Mouse (Mus musculus) monocyte, adult 5-6 weeks (primary cell): ENCODE measurements around the gene Tmprss13. TPM values are rescaled to one million over a fixed set of nuclear protein-coding genes. Genes with fewer than 3 reads are reported as not detected.

Experiments used
- ATAC-seq: fragments of 153-309, 156-312 bp; replicated peaks from 2 replicates; pipeline ENCODE4 v1.8.0; 2017; ENCODE audit warnings: mild to moderate bottlenecking; ENCODE audit not compliant: low TSS enrichment, insufficient number of reproducible peaks, severe bottlenecking, poor library complexity, low FRiP score
- total RNA-seq: library from RNA; stranded (forward); fragments of 200-1000, 200-491, 200-594 nt; gene quantifications from 3 replicates; pipeline ENCODE4 v1.2.3, GENCODE M21; 2017

Gene Tmprss13
- 0.68 to 2.6 TPM in 2 of 3 replicates, not detected in the other for total RNA-seq

DNA sequence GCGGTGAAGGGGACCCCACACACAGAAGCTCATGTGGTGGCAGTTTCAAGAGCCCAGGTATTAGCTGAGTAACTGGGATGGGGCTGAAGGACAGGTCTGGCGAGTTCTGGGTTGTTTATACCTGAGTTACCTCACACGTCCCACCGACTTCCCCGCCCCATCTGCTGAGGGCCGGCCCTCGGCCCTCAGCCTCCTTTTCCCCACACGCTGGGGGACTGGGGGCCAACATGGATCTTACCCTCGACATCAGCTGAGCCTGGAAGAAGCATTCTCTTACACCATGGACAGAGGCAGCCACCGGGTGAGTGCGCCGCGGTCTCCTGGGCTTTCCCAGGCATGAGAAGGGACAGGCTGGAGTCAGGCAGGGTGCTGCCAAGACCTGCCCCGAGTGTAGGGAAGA, at the start of gene Tmprss13:
Gene Tmprss13, plus strand, starts transcription at position 246 of the 400 bp plus-strand sequence.
- no peak for ATAC-seq

DNA sequence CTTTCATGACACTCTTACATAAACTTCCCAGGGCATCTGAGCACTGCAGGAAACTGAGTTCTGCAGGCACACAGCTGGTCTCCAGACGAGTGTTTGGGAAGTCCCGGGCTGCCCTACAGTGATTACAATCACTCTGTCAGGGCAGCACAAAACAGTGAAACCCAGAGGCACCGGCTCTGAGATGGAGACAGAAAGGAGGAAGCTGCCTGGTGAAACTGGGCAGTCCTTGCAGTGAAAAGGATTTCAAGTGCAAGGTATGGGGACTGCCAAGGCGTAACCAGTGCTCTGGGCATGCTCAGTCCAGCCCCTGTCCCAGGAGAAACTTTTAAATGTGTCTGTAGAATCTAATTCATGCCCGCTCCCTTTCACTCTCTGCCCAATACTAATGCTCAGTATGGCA, 46.7 kb upstream of the Tmprss13 start:
- ATAC-seq, result peak; percentile 32

DNA sequence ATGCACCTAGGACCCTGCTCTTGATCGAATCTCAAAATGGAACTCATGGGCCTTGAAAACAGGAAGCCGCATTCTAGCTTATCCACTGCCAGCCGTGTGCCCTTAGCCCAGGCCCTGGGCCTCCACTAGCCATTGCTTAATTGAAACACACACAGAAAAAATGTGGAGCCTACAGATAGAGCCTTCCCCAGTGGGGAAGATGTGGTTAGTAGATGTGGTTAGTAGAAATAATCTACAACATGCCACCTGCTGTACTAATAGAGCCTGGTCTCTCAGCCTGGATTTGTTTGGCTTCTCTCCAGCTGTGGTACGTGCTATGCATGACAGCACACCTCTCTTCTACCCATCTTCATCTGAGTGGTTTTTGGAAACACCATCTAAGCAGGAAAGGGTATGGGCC, 44.7 kb upstream of the Tmprss13 start:
- ATAC-seq, result peak; percentile 51

DNA sequence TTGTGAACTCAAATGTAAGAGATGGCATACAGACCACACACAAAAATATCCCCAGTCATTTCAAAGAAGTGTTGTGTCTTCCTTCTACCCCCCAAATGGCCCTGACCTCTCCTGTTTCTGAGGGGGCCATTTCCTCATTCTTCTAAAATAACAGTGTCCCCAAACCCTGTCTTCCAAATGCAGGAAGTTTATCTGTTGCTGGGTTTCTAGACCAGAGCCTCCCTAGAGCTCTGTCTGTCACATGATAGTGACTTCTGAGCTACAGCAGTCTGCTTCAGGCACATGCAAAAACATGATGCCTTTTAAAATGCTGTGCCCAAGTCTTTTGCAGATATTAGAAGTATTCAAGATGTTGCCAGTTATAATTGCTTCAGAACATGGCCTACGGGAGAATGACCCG, 44.3 kb upstream of the Tmprss13 start:
- peak; percentile 20 for ATAC-seq

DNA sequence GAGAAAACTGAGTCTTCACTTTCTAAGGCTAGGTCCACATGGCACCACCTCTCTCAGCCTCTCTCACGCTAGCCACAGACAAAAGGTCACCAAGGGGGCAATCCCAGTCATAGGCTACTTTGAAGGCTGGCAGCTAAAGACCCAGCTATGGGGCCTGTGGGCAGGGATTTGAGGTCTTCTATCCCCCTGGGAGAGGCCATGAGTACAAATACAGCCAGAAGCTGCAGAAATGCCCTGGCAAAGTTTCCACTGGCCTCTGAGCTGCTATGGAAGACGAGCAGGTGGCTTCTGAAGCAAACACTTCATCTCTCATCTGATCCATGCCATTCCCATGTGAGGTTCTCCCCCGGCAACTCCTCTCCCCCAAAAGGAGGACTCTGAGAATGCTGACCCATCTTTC, 38.8 kb upstream of the Tmprss13 start:
- ATAC-seq, result no peak

DNA sequence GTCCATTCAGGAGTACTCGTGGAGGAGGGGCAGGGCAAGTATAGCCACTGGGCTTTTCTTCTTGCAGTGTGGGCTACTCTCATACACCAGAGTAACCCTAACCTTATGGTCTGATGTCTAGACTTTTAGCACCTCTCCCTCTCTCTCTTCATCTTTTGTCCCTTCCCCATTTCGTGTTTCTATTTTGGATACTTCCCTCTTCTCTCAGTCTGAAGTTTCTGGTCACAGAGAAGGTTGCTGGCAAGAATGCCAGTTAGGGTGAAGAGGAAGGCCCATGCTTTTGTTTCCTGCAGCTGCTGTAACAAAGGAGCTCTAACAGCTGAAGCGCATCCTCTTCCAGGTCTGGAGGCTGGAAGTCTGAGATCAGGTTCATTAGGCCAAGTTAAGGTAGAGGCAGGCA, 38.0 kb upstream of the Tmprss13 start:
- peak; percentile 72 for ATAC-seq

DNA sequence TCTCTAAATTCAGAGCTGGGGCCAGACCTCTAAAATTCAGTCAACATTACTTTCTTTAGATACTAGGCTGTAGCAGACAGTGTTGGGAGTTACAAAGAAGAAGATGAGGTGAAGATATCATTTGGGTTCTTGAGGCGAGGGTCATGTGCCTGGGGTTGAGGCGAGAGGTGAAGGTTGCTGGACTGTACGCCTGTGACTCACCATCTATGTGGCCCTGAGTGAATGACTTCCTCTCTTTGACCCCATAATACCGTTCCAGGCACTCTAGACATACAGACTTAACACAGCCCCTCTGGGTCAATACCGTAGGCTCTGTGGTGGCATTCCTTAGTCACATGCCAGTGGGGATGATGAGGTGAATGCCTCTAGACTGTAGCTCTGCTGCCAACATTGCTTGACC, 36.4 kb upstream of the Tmprss13 start:
- ATAC-seq, result peak; percentile 55

DNA sequence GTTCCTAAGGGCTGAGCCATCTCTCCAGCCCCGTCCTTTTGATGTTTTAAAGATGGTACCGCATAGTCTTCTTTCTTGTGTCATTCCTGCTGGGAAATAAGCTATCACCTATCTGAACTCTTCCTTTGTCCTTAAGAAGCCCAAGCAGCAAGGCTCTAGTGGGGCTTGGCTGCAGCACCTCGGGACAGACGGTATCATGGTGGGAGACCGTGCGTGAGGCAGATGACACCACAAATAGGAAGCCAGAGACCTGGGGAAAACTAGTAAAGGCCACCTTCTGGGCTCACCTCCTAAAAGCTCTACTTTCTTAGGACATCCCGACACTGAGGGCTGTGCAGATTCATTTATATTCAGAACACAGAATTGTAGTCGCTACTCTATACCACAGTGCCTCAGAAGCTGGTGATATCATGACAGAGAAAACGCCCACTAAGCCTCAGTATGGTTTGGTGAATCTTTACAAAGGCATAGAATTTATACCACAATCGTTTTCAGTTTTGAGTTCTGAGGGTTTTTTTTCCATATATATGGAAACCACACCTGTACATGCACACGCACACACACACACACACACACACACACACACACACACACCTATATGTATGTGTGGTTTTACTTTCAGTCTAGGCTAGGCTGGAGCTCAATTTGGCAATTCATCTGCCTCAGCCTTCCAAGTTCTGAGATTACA, 27.3 kb upstream of the Tmprss13 start:
- no peak for ATAC-seq

DNA sequence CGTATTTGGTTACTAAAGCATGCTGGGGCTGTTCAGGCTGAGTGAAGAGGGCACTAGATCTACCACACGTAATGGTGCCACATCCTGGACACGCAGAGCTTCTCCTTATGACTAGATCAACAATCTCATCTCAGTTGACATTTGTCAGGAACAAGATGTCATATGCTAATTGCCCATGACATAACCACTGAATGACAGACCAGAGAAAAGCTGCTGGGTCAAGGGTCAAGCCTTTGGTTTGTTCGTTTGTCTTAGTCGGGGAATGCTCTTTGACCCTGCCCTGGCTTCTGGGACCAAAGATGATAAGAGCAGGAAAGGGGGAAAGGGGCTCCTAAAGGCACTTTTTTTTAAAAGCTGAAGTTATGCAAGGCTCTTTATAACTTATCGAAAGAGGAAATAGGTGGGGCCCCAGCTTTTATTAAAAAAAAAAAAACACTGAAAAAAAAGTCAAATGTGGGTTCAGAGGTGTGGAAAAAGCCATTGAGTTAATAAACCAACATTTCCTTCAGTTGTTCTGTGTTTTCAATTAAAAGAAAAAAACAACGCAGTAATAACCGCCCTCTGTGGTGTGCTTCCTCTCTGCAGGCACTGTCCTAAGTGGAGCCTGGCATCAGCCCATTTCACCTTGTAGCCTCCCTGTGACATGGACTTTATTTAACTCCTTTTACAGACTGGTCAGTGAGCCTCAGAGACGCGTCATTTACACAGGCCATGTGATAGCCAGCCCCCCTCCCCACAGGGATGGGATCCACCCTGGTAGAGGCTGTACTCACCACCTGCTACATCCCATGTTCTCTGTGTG, 24.5 kb upstream of the Tmprss13 start:
- ATAC-seq, result peak; percentile 73

DNA sequence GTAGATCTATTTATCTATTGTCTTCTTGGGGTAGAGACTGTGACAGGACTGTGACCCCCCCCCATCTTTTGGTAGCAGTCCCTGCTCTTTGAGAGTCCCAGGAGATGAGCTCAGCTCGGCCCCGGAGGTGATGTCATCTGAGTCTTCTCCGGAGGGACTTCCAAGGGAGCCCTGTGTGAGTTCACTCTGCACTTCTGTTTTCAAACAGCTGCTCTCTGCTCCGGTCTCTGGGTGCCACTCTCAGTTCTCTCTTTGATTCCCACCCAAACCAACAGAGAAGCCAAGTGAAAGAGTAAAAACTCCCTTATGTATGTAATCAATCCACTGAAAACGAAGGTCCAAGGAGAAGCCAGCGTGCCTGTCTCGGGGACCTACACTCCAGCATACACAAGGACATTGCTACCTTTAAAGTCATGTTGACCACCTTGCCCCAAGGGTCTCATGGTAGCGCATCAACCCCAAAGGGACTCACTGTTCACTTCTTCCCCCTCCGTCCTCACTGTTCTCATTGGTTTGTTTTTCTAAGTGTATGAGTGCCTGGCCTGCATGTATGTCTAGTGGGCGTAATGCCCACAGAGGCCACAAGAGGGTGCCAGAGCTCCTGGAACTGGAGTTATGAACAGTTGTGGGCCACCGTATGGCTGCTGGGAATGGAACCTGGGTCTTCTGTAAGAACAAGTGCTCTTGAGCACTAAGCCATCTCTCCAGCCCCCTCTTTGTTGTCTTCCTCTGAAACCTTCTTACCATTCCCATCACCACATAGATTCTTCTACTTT, 19.5 kb upstream of the Tmprss13 start:
- ATAC-seq, result peak; percentile 38

DNA sequence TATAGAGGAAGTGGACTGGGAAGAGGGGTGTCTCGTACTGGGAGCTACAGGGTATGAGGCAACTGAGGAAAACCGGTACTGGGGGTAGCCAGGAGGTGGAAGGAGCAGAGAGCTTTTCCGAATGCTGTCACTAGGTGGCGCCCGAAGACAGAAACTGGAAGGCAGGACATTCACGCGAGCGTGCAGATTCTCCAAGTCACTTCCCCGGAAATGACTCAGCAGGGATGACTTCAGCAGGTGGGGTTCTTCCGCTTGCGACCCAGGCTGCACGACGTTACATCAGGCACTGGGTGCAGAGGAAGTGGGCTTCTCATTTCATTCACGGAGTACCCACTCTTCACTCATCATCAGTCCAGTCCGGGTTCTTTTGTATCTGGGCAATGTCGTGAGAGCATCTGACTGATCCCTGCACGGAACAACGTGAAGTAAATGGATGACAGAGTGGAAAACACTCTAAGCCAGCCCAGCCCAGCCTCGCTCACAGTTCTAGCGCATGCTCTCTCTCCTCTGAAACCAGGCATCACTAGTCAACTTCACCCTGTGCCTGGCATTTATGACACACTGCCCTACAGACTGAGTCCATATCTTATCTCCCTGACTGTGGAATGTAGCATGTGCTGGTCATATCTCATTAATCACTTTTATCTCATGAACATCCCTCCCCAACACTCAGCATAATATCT, 18.3 kb upstream of the Tmprss13 start:
- peak; percentile 57 for ATAC-seq

DNA sequence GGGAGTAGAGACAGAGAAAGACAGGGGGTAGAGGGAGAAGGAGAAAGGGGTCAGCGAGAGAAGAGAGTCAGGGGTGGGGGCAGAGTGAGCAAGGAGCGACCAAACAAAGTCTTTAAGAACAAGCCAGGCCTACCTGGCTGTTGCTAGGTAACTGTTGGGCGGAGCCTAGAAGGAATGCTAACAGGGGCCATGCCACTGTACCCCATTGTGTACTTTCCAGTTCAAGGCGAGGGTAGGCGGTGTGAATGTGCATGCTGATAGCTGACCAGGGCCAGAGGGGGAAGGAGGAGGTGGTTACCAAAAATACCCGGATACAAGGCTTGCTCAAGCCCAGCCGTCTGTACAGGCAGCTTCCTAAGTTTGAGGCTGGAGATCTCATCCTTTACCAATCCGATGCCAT, 17.1 kb upstream of the Tmprss13 start:
- no peak for ATAC-seq

DNA sequence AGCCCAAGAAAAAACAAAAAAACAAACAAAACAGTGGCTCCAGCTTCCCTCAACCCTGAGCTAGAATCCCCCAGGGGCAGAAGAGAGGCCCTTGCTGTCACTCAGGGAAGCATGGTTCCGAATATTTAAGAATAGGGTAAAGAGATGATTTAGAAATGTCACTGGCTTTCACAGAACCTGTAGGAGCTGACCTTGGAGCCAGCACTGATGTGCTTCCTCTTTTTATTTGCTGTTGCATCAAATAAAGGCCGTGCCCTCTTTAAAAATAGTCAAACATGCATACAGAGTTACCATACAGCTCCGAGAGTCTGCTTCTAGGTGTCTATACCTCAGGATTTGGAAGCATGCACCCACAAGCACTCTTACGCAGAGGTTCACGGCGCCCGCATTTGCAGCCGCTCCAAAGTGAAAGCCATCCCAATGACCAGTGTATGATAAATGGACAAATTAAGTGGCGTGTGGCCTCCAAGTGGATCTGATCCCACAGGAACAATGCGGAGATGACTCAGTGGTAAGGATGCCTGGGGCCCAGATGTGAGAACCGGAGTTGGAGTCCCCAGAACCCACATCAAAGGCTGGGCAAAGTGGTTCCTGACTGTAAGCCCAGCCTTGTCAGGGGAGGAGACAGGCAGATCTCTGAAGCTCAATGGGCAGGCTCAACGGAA, 12.0 kb upstream of the Tmprss13 start:
- peak; percentile 87 for ATAC-seq

DNA sequence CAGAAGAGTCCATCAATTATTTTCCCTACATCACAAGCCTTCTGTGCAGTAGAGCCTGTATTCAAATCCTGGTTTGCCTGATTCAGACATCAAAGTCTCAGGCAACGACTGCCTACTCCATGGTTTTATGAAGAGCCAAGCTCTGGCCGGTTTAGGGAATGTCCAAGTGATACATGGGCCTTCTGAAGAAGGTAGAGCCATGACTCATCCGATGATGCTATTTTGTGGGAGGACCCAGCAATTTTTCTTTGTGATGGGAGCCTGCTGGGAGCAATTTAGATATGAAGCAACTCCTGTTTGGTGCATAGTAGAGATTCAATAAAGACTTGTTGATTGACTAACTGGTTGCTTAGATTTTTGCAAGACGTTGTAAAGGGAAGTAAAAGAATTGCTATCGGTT, 10.4 kb upstream of the Tmprss13 start:
- no peak for ATAC-seq

DNA sequence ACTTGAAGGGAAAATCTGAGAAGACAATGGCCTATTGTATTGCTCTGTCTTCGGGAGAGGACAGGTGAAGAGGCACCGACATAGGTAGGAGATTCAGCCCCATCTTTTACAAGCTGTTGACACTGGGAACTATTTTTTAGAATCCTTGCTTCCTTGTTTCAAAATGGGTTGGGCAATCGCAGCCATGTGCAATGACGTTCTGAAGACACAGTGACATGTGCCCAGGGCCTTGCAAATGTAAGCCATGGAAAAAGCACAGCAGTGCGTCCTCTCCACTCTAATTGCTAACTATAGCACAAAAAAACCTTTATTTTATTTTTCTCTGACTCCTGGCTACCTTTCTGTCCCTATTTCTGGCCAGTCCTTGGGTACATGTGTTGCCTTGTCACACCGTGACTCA, 7.0 kb upstream of the Tmprss13 start:
- peak; percentile 85 for ATAC-seq

DNA sequence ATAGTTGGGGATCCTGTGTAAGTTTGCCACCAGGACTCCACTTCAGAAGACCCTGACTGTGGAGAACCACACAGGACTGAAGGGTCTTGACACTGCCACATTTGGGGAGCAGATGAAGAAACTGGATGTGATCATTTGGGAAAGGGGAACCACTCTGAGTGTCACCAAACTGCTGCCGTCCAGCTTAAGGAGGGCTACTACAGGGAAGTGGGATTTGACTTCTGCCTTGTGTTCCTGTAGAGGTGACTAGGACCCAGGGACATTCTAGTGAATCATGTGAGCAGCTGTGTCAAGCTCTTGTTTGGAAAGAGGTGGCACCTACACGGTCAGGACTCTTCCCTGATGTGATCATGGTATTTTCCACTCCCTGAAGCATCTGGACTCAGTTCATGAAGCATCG, 5.0 kb upstream of the Tmprss13 start:
- peak; percentile 54; the same call in 1 of the 2 replicates for ATAC-seq

DNA sequence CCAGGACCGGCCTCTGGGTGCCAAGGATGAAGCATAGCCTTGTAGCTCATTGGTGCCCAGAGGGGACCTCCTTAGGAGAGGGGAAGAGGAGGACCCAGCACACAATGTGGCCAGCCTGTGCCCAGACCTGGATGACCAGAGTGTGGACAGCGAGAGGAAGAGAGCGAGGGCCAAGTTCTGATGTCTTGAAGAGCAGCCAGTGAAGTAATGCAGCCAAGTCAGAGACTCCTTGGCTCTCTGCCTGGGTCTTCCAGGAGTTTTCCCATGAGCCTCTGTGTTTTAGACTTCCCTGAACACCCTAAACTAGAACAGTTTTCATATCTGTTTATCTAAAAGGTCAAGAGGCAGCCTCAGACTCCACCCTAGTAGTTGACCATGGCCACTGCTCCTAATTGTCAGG, 1.3 kb upstream of the Tmprss13 start:
- 0 out of 2 replicates have a peak, but pooled peaks have one; percentile 30 for ATAC-seq

DNA sequence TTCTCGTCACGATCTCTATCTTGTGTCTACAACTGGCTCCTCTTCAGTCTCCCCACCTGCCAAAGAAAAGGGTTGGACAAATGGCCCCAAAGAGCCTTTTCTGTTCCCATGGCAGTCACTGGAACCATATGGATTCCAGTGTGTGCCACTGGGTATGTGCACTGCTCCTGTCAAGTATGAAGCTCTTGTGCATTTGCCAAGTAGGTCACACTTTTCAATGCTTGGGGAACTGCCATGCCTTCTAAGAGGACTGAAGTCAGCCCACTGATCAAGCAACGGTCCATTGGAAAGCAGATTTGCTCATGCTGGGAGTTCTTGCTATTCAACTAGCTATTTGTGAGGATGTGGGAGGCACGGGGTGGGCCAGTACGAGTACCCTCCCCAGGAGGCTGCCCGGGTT, 2.6 kb downstream of the Tmprss13 start:
- ATAC-seq, result no peak
